Mouse (Mus musculus) hindbrain, embryonic 13.5 days (tissue): ENCODE data around the gene Pus1. TPM values are rescaled to one million over a fixed set of nuclear protein-coding genes. Genes with fewer than 3 reads are reported as not detected.
A peak's percentile ranks its signal among the peaks of the same experiment; 100 is the strongest.
"Not testable (repeated sequence)": the region's sequence is repeated elsewhere in the genome, so short reads cannot be mapped to it uniquely, and the experiment has no call there.

ENCODE experiments used
- ATAC-seq: fragments of 200-750 bp; cut with Nextera tagmentation; 2 replicates; pipeline ENCODE4 v1.8.0; 2017; ENCODE audit warnings: moderate TSS enrichment; ENCODE audit not compliant: low FRiP score
- H3K27ac ChIP-seq: fragments of 300-500 bp; sonication (generic); 2 replicates; pipeline ENCODE4 v1.5.1; 2015; ENCODE audit warnings: inconsistent platforms, mild to moderate bottlenecking, moderate library complexity
- H3K27me3 ChIP-seq: fragments of 300-500 bp; sonication (generic); 2 replicates; pipeline ENCODE4 v1.6.1; 2015; ENCODE audit warnings: mild to moderate bottlenecking, inconsistent platforms
- H3K36me3 ChIP-seq: fragments of 300-500 bp; sonication (generic); 2 replicates; pipeline ENCODE4 v1.6.1; 2015; ENCODE audit warnings: mild to moderate bottlenecking, inconsistent platforms
- H3K4me1 ChIP-seq: fragments of 300-500 bp; sonication (generic); replicated peaks from 2 replicates; pipeline ENCODE4 v1.6.1; 2015; ENCODE audit warnings: inconsistent platforms
- H3K4me2 ChIP-seq: fragments of 300-500 bp; sonication (generic); 2 replicates; pipeline ENCODE4 v1.6.1; 2015; ENCODE audit warnings: inconsistent platforms, mild to moderate bottlenecking, moderate library complexity
- H3K4me3 ChIP-seq: fragments of 300-500 bp; sonication (generic); 2 replicates; pipeline ENCODE4 v1.5.1; 2015; ENCODE audit warnings: mild to moderate bottlenecking, inconsistent platforms
- H3K9ac ChIP-seq: fragments of 300-500 bp; sonication (generic); 2 replicates; pipeline ENCODE4 v1.6.1; 2015; ENCODE audit warnings: mild to moderate bottlenecking, inconsistent platforms
- H3K9me3 ChIP-seq: fragments of 300-500 bp; sonication (generic); 2 replicates; pipeline ENCODE4 v1.6.1; 2016; ENCODE audit warnings: inconsistent platforms
- WGBS: fragments of 180-500 bp; shearing (Covaris S2); methylation state at CpG from one replicate; pipeline ENCODE4 v1.1.7; 2015; 5-methylcytosine and 5-hydroxymethylcytosine counted together
- polyA plus RNA-seq: library from polyadenylated mRNA; unstranded; fragments of >200 nt; fragmentation: Nextera tagmentation; extraction: Ambion mirVana; gene quantifications from 2 replicates; pipeline ENCODE4 v1.2.1, GENCODE M21; 2015

Gene Pus1
- polyA plus RNA-seq, 1 experiment from 2014 or later = 22.5 TPM

GRCm38 (mm10) chr5:110779276-110779997 lies 1.0 kb downstream of the Pus1 start:
- Histone ChIP-seq H3K27me3 (no peaks in the 10 kb centered on the region), H3K27ac (no peak overlapping the region), H3K4me1 (peaks cover 26% of the 10 kb centered on the region), H3K9ac (peak overlapping the region; percentile 87), H3K4me3 (peak overlapping the region; percentile 78), H3K9me3 (no peaks in the 10 kb centered on the region), H3K4me2 (peak overlapping the region; percentile 97), H3K36me3 (peaks cover 42% of the 10 kb centered on the region)
- 25% methylated on average over 15 of the region's 15 CpGs for WGBS
- ATAC-seq = no peak

- 91% methylated on average over 12 of the region's 12 CpGs for WGBS
- Histone ChIP-seq H3K4me3 (no peak overlapping the region), H3K4me2 (no peak overlapping the region)
These were observed 2.2 kb downstream of the Pus1 start for GRCm38 (mm10) chr5:110778263-110778662.

DNA sequence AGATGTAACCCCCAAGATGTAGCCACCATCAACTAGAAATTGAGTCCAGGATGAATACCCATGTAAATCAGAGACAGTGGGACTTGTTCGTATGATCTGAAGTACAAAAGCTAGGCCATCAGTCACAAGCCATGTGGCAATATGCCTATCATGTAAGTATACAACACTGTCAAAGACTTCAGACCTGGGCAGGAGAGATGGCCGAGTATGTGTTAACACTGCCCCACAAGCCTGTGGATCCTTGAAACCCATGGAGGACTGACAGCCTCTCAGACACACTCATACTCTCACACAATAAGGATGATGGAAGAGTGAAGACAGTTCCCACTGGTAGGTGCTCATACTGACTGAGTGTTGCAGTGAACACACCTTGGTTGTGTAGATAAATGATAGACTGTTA lies 4.3 kb downstream of the Pus1 start:
- Histone ChIP-seq H3K27me3 (no peaks in the 10 kb centered on the region), H3K4me3 (no peak overlapping the region), H3K4me1 (peaks cover 24% of the 10 kb centered on the region), H3K9me3 (no peaks in the 10 kb centered on the region), H3K9ac (no peak overlapping the region), H3K4me2 (no peak overlapping the region), H3K36me3 (peaks cover 50% of the 10 kb centered on the region), H3K27ac (no peak overlapping the region)
- no peak for ATAC-seq
- WGBS = 91% methylated on average over 2 of the region's 2 CpGs

More at GRCm38 (mm10) chr5:110778263-110778662, 2.2 kb downstream of the Pus1 start:
- peaks cover 26% of the 10 kb centered on the region for H3K4me1 ChIP-seq
- H3K27me3 ChIP-seq = no peaks in the 10 kb centered on the region
- peaks cover 44% of the 10 kb centered on the region for H3K36me3 ChIP-seq
- no peak overlapping the region for H3K27ac ChIP-seq
- H3K9me3 ChIP-seq = no peaks in the 10 kb centered on the region
- no peak for ATAC-seq
- H3K9ac ChIP-seq = 0 out of 2 replicates have a peak overlapping the region, but pooled peaks have one; percentile 87

- ATAC-seq = no peak
- Histone ChIP-seq H3K27me3 (no peaks in the 10 kb centered on the region), H3K36me3 (peaks cover 50% of the 10 kb centered on the region), H3K27ac (no peak overlapping the region), H3K9me3 (no peaks in the 10 kb centered on the region), H3K4me2 (no peak overlapping the region), H3K4me1 (peaks cover 13% of the 10 kb centered on the region), H3K9ac (peak overlapping the region; percentile 24; the same call in 1 of the 2 replicates), H3K4me3 (no peak overlapping the region)
- 94% methylated on average over 11 of the region's 11 CpGs for WGBS
These were observed 5.9 kb downstream of the Pus1 start for GRCm38 (mm10) chr5:110774511-110774910.

- H3K4me2 ChIP-seq, H3K27ac ChIP-seq, H3K9me3 ChIP-seq, H3K9ac ChIP-seq, ATAC-seq, H3K4me3 ChIP-seq, H3K27me3 ChIP-seq: not testable (repeated sequence)
- Histone ChIP-seq H3K4me1 (peaks cover 17% of the 10 kb centered on the region), H3K36me3 (peaks cover 49% of the 10 kb centered on the region)
- 97% methylated on average over 9 of the region's 10 CpGs for WGBS
These were observed 7.5 kb downstream of the Pus1 start for GRCm38 (mm10) chr5:110772945-110773344.

- Histone ChIP-seq H3K27ac (peak within 1 kb of the TSS; percentile 97), H3K4me2 (peak within 1 kb of the TSS; percentile 78), H3K9ac (peak within 1 kb of the TSS; percentile 95), H3K4me3 (peak within 1 kb of the TSS; percentile 90), H3K9me3 (no peaks in the 10 kb centered on the region), H3K36me3 (peaks cover 27% of the 10 kb centered on the region), H3K27me3 (no peaks in the 10 kb centered on the region), H3K4me1 (peaks cover 20% of the 10 kb centered on the region)
- under 1% methylated on average over 81 of the region's 83 CpGs for WGBS
- peak; percentile 98 for ATAC-seq
These were observed 9.9 kb downstream of the Pus1 start, which contains the start of gene Ep400 for GRCm38 (mm10) chr5:110770448-110771158. Gene Ep400, minus strand, starts transcription at chr5:110770717.

GRCm38 (mm10) chr5:110770031-110770445 lies 10.4 kb downstream of the Pus1 start:
- Histone ChIP-seq H3K4me1 (peaks cover 20% of the 10 kb centered on the region), H3K27me3 (no peaks in the 10 kb centered on the region), H3K4me3 (peak overlapping the region; percentile 90), H3K9ac (peak overlapping the region; percentile 95), H3K4me2 (peak overlapping the region; percentile 78), H3K27ac (peak overlapping the region; percentile 97), H3K9me3 (no peaks in the 10 kb centered on the region), H3K36me3 (peaks cover 21% of the 10 kb centered on the region)
- WGBS = 0% methylated on average over 46 of the region's 58 CpGs
- ATAC-seq = peak; percentile 64; the same call in 1 of the 2 replicates

GRCm38 (mm10) chr5:110769272-110769671 lies 11.2 kb downstream of the Pus1 start:
- Histone ChIP-seq H3K9ac (peak overlapping the region; percentile 95), H3K27ac (no peak overlapping the region), H3K4me2 (peak overlapping the region; percentile 78), H3K4me3 (peak overlapping the region; percentile 90), H3K4me1 (peaks cover 20% of the 10 kb centered on the region), H3K36me3 (peaks cover 13% of the 10 kb centered on the region), H3K27me3 (no peaks in the 10 kb centered on the region), H3K9me3 (no peaks in the 10 kb centered on the region)
- 77% methylated on average over 4 of the region's 4 CpGs for WGBS
- no peak for ATAC-seq

DNA sequence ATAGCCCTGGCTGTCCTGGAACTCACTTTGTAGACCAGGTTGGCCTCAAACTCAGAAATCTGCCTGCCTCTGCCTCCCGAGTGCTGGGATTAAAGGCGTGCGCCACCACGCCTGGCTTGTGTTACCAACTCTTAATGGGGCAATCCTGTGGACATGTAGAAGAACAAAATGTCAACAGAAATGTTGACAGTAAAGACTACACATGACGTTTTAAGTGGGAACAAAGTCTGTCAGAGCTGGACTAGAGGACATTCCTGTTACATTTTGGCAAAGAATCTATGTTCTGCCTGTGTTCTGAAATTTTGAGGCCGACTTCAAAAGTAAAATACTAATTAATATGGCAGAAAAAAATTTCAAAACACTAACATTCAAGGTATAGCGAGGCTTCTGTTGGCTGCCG lies 16.6 kb downstream of the Pus1 start:
- no peak overlapping the region for H3K4me3 ChIP-seq
- no peaks in the 10 kb centered on the region for H3K9me3 ChIP-seq
- no peak for ATAC-seq
- H3K4me2 ChIP-seq = no peak overlapping the region
- H3K27ac ChIP-seq = no peak overlapping the region
- 97% methylated on average over 8 of the region's 8 CpGs for WGBS
- no peaks in the 10 kb centered on the region for H3K27me3 ChIP-seq
- peaks cover 12% of the 10 kb centered on the region for H3K4me1 ChIP-seq
- no peak overlapping the region for H3K9ac ChIP-seq
- H3K36me3 ChIP-seq = no peaks in the 10 kb centered on the region

DNA sequence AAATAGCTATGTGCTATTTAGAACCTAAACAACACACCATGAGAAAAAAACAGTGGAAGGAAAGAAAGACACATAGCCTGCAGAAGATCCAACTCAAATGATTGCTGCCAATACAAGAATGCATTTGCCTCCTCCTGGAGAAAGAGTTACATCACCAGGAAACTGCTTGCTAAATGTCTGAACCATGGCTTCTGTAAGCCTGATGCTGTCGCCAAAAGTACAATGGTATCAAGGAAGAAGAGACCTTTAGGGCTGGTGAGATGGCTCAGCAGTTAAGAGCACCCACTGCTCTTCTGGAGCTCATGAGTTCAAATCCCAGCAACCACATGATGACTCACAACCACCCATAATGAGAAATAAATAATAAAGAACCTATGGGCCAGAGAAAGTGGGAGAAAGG lies 35.4 kb downstream of the Pus1 start:
- H3K9me3 ChIP-seq = no peaks in the 10 kb centered on the region
- H3K27ac ChIP-seq = no peak overlapping the region
- no peaks in the 10 kb centered on the region for H3K27me3 ChIP-seq
- no peaks in the 10 kb centered on the region for H3K4me1 ChIP-seq
- WGBS = 88% methylated on average over 1 of the region's 1 CpGs
- no peak for ATAC-seq
- H3K4me3 ChIP-seq = no peak overlapping the region
- H3K9ac ChIP-seq = no peak overlapping the region
- H3K4me2 ChIP-seq = no peak overlapping the region
- H3K36me3 ChIP-seq = peaks cover under 1% of the 10 kb centered on the region

GRCm38 (mm10) chr5:110739496-110740275 lies 40.8 kb downstream of the Pus1 start:
- WGBS = 95% methylated on average over 7 of the region's 7 CpGs
- Histone ChIP-seq H3K4me1 (no peaks in the 10 kb centered on the region), H3K4me2 (no peak overlapping the region), H3K9ac (no peak overlapping the region), H3K36me3 (peaks cover 48% of the 10 kb centered on the region), H3K27me3 (no peaks in the 10 kb centered on the region), H3K9me3 (no peaks in the 10 kb centered on the region), H3K4me3 (no peak overlapping the region), H3K27ac (no peak overlapping the region)
- no peak for ATAC-seq

- H3K4me2 ChIP-seq = no peak overlapping the region
- no peak overlapping the region for H3K27ac ChIP-seq
- H3K4me3 ChIP-seq = no peak overlapping the region
- H3K36me3 ChIP-seq = peaks cover 77% of the 10 kb centered on the region
- ATAC-seq = no peak
- WGBS = 95% methylated on average over 1 of the region's 1 CpGs
- H3K27me3 ChIP-seq = no peaks in the 10 kb centered on the region
- H3K9me3 ChIP-seq = no peaks in the 10 kb centered on the region
- H3K4me1 ChIP-seq = no peaks in the 10 kb centered on the region
- H3K9ac ChIP-seq = no peak overlapping the region
These were observed 44.9 kb downstream of the Pus1 start for GRCm38 (mm10) chr5:110735606-110736005.
